Mouse (Mus musculus): ENCODE measurements at regions not wholly inside any gene's neighbourhood (a gene's known extent, or its start where the extent isn't known, plus 50 kb on each side); places are given as distances from the start of the nearest gene placed in this dataset.

DNA sequence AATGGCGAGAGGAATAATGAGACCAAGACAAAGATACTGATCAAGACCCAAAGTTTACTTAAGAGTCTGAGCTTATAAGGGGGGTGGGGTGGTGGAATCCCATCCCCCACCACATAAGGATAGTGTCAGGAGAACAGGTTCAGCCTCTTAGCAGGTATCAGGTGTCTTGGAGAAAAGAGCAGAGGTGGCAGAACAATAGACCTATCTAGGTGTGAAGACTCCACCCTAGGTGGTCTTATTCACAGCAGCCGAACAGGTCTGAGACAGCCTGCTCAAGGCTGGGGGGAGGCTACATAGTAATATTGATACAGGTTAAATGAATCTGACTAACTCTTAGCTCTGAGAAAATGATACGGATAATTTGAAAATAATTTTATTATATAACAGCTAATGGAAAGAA lies 56.4 kb upstream of the Sestd1 start:
- no peak for TF ChIP-seq CTCF (IDR thresholded peaks at IDR 0.05; ENCODE audit: control insufficient read depth, insufficient read depth, insufficient replicate concordance, low read depth, low read length)
- no peak for TF ChIP-seq POLR2A (IDR thresholded peaks at IDR 0.05; ENCODE audit: control insufficient read depth, low read depth, low read length)
